Mouse (Mus musculus) thymus, postnatal 14 days (tissue): ENCODE data around the gene Ptprb.

Source experiments
- DNase-seq: peaks from one replicate; pipeline ENCODE4 v3.0.0; 2021

The Ptprb gene

GRCm38 (mm10) chr10:116428026-116428780 is 152.9 kb downstream of the Ptprb start:
- no peak for DNase-seq

- DNase-seq: no peak
Measured at GRCm38 (mm10) chr10:116432421-116432820, 157.1 kb downstream of the Ptprb start.

- DNase-seq: no peak
Measured at GRCm38 (mm10) chr10:116435455-116435854, 160.1 kb downstream of the Ptprb start.
